Mouse (Mus musculus) thymus, postnatal 10 days (tissue): ENCODE results near the gene Dcst2.

Experiments
- DNase-seq, 2 experiments: peaks; one replicate each; pipeline ENCODE4 v3.0.0; 2021; ENCODE audit warnings: low spot score in 2 of 2

The Dcst2 gene

DNA sequence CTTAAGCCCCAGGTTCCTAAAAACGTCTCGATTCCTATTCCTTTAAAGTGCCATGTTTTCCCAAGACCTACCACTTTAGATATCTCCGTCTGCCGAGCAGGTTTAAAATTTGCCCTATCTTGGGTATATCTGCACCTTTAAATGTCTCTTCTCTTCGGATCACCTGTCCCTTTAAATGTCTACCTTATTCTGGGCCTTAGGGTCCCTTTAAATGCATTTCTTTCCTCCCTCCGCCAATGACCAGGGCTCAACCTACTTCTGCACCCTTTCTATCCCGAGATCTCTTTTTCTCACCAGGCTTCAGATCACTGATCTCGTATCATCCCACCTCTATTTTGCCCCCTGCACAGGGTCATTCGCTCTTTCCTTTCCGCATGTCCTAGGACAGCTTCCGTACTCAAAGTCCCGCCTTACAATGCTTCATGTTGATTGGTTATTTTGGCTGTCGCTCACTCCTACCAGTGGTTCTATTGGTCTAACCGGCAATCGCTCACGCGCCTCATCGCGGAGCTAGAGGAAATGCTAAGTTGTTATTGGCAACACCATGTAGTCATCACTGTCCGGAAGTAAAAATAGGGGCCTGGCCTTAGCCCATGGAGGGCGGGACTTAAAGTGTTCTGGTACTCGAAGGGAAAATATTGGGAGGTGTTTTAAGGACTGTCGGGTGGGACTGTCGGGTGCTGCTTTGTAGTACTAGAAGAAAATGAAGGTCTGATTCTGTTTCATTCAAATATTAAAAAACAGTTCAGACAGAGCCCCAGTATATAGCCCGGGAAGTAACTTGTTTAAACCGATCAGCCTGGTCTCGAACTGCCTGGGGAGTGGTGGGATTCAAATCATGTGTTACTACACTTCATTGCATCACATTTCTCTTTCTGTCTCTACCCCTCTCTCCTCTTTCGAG lies 50.0 kb downstream of the Dcst2 start, which contains the start of gene Flad1:
Gene Flad1 (minus strand): TSS at position 381 of the 904 bp plus-strand sequence.
- peak; percentile 98 to 99 for DNase-seq

DNA sequence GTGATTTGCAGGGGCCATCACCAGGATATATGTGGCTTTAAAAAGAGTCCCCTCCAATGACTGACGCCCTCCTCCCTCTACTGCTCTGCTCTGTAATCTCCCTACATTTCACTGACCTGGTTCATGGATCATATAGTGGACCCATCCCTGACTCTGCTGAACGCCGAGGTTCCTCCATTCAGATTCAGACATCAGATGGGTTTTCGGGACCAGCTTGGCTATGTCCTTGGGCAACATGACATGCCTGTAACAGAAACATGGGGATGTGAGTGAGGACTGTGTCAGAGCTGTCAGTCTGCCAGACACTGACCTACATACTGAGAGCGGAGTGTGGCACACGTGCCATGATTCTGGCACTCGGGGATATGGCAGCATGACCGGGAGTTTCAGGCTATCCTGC lies 54.4 kb downstream of the Dcst2 start:
- DNase-seq, result no peak

DNA sequence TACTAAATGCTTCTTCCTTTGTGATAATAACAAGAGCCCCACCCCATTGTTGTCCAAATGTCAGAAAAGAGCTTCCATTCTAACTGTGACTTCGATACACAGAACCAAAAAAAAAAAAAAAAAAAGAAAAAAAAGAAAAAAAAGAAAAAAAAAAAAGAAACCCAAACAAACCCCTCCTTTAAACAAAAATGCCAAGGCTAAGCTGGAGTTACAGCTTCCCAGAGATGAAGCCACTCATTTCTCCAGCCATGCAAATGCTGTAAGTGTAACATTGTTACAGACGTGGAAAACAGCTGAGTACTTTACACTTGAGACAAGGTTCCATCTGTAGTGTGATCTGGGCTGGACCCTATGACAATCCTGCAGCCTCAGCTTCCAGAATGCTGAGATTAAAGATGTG lies 55.4 kb downstream of the Dcst2 start:
- no peak for DNase-seq

DNA sequence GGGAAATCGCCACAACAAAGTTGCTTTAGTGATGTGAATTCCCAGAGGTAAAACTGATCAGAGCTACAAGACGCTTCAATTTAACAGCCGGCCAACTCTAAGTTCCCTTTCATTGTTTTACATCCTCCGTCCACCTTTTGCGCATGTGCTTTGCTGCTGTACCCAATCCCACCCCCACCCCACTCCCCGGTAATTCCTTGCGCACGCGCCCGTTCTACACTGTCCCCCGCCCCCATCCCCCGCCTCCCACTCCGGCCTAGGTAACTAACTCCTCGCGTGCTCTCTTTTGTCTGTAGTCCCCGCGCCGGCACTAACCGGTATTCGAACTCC lies 56.0 kb downstream of the Dcst2 start:
- no peak for DNase-seq

DNA sequence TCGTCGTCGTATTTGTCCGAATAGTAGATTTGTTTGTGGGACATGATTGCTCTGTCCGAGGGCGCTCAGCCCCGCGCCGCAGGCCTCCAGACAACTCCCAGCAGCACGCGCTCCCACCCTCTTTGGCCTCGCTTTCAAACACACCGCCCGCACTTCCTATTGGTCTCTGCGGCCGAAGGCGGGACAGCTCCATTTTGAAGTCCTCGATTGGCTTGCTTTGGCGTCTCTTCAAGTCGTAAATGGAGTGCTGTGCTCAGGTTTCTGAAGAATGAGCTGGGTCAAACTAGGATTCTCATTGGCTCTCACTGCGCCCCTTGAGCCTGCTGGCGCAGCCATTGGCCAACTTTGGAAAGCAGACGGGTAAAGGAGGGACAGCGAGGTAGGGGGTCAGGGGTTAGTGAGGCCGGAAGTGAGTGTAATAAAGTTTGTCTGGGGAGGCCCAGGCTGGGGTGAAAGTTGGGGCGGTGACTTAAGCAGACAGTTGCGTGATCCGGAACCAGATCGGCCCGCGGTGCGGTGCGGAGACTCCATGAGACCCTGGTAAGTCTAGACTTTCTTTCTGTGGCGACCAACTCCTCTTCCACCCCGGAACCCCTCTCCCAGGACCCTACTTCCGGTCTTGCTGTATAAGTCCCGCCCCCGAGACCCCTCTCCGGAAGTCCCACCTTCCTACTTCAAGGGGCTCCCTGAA lies 56.5 kb downstream of the Dcst2 start, which contains the start of the genes Cks1b and Shc1:
Gene Cks1b (minus strand): TSS at position 214 of the 691 bp plus-strand sequence.
Gene Shc1 (plus strand): TSS at position 274 of the 691 bp plus-strand sequence.
- DNase-seq, result peak; percentile 87 to 93

DNA sequence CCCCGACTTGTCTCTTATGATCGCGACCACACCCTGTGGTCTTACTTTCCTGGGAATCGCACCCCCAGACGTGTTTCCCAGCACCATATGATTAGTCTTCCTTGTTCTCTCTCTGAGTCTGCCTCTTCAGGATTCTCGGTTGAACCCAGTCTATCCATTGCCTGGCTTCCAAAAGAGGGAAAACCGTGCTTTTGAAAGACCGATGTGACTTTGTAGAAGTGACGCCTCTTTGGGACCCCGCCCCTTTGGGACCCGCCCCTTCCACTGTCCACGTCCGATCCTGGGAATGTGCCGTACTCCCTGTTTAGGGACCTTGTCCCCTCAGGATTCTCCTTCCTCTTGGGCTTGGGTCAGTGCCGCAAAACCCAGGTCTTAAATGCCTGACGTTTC lies 57.1 kb downstream of the Dcst2 start:
- peak in 1 of 2 experiments; percentile 39 for DNase-seq

DNA sequence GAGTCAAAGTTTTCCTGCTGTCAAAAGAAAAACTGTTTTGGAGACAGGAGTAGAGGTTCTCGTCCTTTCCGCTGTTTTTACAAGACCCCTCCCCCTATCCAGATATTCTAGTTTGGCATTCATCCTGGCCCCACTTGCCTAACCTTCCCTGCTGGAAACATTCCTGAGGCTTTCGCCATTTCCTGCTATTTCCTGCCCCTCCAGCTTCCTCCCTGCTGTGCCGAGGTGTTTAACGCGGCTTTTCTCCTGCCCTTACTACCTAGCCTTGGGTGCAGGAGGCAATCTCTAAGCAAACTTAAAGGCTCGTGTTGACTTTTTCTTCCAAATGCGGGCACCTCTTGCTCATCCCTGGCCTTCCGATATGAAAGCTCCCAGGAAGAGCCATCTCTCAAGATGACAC lies 57.8 kb downstream of the Dcst2 start:
- no peak for DNase-seq

DNA sequence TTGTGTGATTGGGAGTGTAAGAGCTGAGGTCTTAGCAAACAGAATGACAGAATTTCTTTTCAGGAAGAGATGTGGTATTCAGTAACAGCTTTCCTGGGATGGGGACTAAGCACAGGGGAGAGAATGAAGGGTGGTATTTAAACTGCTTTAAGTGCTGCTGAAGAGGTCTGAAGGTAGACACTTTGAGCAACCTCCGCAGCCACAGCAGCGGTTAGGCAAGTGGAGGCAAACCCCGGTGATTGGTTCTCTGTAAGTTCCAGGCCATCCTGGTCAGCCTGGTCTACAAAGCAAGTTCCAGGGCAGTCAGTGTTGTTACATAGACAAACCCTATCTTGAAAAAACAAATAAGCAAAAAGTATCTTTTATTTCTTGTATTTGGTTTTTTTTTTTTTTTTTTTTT lies 58.2 kb downstream of the Dcst2 start:
- DNase-seq, result no peak

DNA sequence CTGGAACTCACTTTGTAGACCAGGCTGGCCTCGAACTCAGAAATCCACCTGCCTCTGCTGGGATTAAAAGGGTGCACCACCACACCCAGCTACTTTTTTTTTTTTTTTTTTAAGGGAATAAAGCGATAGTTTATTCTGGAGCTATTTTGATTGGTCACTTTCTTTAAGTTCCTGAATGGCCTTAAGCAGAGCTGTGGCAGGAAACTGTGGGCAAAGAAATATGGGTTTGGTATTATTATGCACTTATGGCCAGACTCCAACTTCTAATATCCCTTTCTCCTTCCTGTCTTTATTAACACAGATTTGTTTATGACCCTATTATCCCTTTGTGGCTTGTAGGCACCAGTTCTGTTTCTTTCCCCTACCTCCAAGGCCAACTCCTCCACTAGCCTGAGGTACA lies 58.6 kb downstream of the Dcst2 start:
- no peak for DNase-seq

DNA sequence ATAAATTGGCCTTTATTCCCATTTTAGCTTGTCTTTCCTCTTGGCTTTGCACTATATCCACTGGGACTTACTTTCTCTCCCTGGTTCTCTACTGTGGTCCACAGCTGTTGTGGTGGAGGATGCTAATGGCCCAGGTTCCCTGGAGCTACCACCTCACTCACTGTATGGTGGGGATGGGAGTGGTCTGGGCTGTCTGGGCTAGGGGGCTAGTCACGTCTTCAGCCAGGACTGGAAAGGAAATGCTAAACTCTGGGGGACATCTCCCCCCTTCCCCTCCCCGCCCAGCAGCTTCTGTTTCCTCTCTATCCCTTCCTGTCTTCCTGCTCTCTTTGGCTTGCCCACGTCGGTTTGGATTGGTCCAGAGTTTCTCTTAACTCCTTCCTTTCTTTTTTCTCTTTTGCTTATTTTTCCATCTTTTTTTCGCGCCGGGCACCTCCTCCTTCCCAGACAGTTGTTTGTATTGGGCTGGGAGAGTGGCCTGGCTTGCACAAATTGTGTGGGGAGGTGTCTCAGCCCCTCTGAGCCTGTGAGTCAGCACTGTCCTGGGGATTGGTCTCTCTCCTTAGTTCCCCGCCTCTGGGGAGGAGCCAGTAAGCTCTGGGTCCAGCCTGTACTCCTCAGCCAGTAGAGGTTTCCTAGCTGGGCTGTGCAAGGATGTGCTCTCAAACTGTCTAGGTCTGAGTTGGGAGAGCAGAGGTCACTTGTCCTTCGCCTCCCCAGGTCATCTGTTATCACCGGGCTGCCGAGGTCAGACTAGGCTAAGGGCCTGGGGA lies 59.4 kb downstream of the Dcst2 start:
- no peak for DNase-seq

DNA sequence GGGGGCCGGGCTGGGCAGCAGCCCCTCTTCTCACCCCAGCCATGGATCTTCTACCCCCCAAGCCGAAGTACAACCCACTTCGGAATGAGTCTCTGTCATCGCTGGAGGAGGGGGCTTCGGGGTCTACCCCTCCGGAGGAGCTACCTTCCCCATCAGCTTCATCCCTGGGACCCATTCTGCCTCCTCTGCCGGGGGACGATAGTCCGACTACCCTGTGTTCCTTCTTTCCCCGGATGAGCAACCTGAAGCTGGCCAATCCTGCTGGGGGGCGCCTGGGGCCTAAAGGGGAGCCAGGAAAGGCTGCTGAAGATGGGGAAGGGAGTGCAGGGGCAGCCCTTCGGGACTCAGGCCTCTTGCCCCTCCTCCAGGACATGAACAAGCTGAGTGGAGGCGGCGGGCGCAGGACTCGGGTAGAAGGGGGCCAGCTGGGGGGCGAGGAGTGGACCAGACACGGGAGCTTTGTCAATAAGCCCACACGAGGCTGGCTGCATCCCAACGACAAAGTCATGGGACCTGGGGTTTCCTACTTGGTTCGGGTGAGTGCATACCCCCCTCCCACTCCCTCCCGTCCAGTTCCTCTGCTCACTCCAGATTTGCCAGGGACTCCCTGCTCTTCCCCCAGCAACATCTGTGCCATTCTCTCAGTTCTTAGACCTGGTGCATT lies 60.2 kb downstream of the Dcst2 start:
- no peak for DNase-seq

DNA sequence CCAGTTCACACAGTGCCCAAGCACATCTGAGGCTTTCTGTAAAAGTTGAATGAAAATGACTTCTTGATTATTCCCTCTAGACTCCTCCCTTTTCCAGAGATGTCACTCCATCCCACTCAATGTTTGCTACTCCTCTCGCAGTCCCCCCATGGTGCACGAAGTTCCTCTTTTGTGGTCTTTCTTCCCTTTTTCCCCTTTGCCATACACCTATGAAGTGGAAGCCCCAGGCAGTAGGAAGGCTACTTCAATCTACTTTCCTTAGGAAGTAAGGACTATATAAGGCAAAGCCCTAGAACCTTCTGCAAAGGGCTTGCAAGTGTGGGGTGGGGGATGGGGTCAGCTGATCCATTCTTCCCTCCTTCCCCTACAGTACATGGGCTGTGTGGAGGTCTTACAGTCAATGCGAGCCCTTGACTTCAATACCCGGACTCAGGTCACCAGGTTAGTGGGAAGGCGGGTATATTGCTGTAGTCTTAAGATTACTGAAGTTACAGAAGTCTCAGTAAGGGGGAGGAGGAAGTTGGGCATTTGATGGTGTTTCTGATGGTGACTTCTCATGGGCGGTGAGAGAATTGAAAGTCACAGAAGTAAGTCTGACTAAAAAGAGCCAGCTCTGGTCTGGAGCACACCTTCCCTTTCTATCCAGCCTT lies 60.9 kb downstream of the Dcst2 start:
- no peak for DNase-seq

DNA sequence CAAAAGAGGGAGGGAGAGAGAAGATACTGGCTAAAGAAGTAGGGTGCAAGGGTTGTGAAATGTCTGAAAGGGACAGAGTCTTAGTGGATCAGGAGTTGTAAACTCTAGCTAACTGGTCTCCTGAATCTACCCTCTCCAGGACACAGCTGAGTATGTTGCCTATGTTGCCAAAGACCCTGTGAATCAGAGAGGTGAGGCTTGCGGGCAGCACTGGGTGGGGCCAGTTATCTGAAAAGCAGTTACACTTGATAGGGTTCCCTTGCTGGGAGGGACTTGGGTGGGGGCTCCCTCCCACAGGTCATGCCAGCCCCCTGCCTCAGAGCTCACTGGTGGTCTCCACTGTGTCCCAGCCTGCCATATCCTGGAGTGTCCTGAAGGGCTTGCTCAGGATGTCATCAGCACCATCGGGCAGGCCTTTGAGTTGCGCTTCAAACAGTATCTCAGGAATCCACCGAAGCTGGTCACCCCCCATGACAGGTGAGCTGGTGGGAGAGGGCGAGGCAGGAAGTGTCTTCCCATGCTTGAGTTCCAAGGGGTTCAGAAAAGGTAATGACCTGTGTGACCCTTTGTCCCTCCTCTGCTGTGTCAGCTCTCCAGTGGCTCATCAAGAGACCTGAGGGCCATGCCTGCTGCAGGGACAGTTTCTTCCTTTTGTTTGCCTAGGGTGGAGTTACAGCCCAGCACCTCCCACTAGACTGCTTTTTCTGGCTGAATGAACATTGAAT lies 62.8 kb downstream of the Dcst2 start:
- no peak for DNase-seq

DNA sequence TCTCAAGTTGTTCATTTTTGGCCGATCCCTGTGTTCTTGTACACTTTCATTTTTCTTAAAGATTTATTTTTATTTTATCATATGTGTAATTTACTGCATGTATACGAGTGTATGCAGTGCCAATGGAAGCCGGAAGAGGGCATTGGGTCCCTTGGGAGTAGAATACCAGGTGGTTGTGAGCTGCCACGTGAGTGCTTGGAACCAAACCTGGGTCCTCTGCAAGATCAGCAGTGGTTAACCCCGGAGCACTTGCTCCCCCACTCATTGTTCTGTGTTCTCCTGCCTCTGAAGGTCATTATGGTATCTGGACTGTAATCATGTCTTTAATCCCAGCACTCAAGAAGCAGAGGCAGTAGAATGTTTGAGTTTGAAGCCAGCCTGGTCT lies 63.4 kb downstream of the Dcst2 start:
- no peak for DNase-seq

DNA sequence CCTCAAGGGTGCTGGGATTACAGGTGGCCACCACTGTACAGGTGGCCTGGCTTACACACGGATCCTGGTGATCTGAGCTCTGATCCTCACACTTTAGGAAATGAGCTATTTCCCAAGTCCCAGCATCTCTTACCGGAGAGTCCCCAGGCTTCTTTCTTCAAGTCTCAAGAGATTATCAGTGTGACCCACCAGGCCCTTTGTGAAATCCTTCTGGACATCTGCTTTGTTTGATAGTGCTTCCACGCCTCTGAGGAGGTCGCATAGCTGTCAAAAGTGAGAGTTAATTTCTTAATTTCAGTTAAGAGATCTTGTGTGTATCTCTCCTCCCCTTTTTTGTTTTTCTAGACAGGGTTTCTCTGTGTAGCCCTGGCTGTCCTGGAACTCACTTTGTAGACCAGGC lies 64.1 kb downstream of the Dcst2 start:
- DNase-seq, result no peak
